Mouse (Mus musculus): ENCODE data around the gene Mgat5b. TPM values are rescaled to one million over a fixed set of nuclear protein-coding genes. Genes with fewer than 3 reads are reported as not detected.

Mgat5b gene
- 0.05 and 0.18 TPM in 2 replicates for polyA plus RNA-seq (2012; rRNA removed; ENCODE audit: low replicate concordance)

GRCm38 (mm10) chr11:116918323-116919185 lies at the start of gene Mgat5b:
Gene Mgat5b, plus strand, starts transcription at chr11:116918863.

Other genes starting within 250 kb of the Mgat5b start
- 1.5 and 5.1 TPM in 2 replicates for gene St6galnac1, start 143.4 kb upstream of the Mgat5b start, polyA plus RNA-seq (2012; rRNA removed; ENCODE audit: low replicate concordance)
- 86.9 and 113 TPM in 2 replicates for gene Mxra7, start 90.8 kb upstream of the Mgat5b start, polyA plus RNA-seq (2012; rRNA removed; ENCODE audit: low replicate concordance)
- 11.0 and 15.2 TPM in 2 replicates for gene Mettl23, start 75.6 kb upstream of the Mgat5b start, polyA plus RNA-seq (2012; rRNA removed; ENCODE audit: low replicate concordance)
- gene Jmjd6, start 75.4 kb upstream of the Mgat5b start, polyA plus RNA-seq (2012; rRNA removed; ENCODE audit: low replicate concordance) = 16.8 and 20.8 TPM in 2 replicates
- 28.4 and 39.6 TPM in 2 replicates for gene Mfsd11, start 66.4 kb upstream of the Mgat5b start, polyA plus RNA-seq (2012; rRNA removed; ENCODE audit: low replicate concordance)
- gene Srsf2, start 65.8 kb upstream of the Mgat5b start, polyA plus RNA-seq (2012; rRNA removed; ENCODE audit: low replicate concordance) = 559 and 787 TPM in 2 replicates
- 41.3 and 53.1 TPM in 2 replicates for gene Sec14l1, start 196.3 kb downstream of the Mgat5b start, polyA plus RNA-seq (2012; rRNA removed; ENCODE audit: low replicate concordance)

Measured in duodenum, adult 2 months (tissue).